Mouse (Mus musculus) forebrain, embryonic 16.5 days (tissue): ENCODE data around the gene Lcp1. TPM values are rescaled to one million over a fixed set of nuclear protein-coding genes. Genes with fewer than 3 reads are reported as not detected.
"Not testable (repeated sequence)": the region's sequence is repeated elsewhere in the genome, so short reads cannot be mapped to it uniquely, and the experiment has no call there.

Source experiments
- ATAC-seq: fragments of 200-750 bp; cut with Nextera tagmentation; 2 replicates; pipeline ENCODE4 v1.8.0; 2017; ENCODE audit warnings: mild to moderate bottlenecking, moderate library complexity
- H3K27ac ChIP-seq: fragments of 300-500 bp; sonication (generic); 2 replicates; pipeline ENCODE4 v1.5.1; 2014; ENCODE audit warnings: low read length, control low read depth
- H3K27me3 ChIP-seq: fragments of 300-500 bp; sonication (generic); replicated peaks from 2 replicates; pipeline ENCODE4 v1.6.1; 2014; ENCODE audit warnings: low read length; ENCODE audit not compliant: control insufficient read depth, insufficient read depth
- H3K36me3 ChIP-seq: fragments of 300-500 bp; sonication (generic); 2 replicates; pipeline ENCODE4 v1.6.1; 2014; ENCODE audit not compliant: control insufficient read depth, insufficient read depth
- H3K4me1 ChIP-seq: fragments of 300-500 bp; sonication (generic); replicated peaks from 2 replicates; pipeline ENCODE4 v1.6.1; 2014; ENCODE audit warnings: low read length; ENCODE audit not compliant: control insufficient read depth, insufficient read depth
- H3K4me2 ChIP-seq: fragments of 300-500 bp; sonication (generic); 2 replicates; pipeline ENCODE4 v1.6.1; 2014; ENCODE audit warnings: mild to moderate bottlenecking, low read length, control low read depth
- H3K4me3 ChIP-seq: fragments of 300-500 bp; sonication (generic); replicated peaks from 2 replicates; pipeline ENCODE4 v1.5.1; 2014; ENCODE audit warnings: mild to moderate bottlenecking, low read length, control low read depth
- H3K9ac ChIP-seq: fragments of 300-500 bp; sonication (generic); replicated peaks from 2 replicates; pipeline ENCODE4 v1.6.1; 2014; ENCODE audit warnings: low read depth, low read length, control low read depth
- H3K9me3 ChIP-seq: fragments of 300-500 bp; sonication (generic); 2 replicates; pipeline ENCODE4 v1.6.1; 2016; ENCODE audit warnings: low read length; ENCODE audit not compliant: control insufficient read depth
- WGBS: fragments of 180-500 bp; shearing (Covaris S2); extraction: QIAGEN DNeasy Blood & Tissue Kit; methylation state at CpG from one replicate; pipeline ENCODE4 v1.1.7; 2014; 5-methylcytosine and 5-hydroxymethylcytosine counted together
- polyA plus RNA-seq: library from polyadenylated mRNA; unstranded; fragments of >200 nt; fragmentation: Nextera tagmentation; extraction: Ambion mirVana; gene quantifications from 2 replicates; pipeline ENCODE4 v1.2.1, GENCODE M21; 2015

The Lcp1 gene
- polyA plus RNA-seq = 11.7 and 14.5 TPM in 2 replicates

DNA sequence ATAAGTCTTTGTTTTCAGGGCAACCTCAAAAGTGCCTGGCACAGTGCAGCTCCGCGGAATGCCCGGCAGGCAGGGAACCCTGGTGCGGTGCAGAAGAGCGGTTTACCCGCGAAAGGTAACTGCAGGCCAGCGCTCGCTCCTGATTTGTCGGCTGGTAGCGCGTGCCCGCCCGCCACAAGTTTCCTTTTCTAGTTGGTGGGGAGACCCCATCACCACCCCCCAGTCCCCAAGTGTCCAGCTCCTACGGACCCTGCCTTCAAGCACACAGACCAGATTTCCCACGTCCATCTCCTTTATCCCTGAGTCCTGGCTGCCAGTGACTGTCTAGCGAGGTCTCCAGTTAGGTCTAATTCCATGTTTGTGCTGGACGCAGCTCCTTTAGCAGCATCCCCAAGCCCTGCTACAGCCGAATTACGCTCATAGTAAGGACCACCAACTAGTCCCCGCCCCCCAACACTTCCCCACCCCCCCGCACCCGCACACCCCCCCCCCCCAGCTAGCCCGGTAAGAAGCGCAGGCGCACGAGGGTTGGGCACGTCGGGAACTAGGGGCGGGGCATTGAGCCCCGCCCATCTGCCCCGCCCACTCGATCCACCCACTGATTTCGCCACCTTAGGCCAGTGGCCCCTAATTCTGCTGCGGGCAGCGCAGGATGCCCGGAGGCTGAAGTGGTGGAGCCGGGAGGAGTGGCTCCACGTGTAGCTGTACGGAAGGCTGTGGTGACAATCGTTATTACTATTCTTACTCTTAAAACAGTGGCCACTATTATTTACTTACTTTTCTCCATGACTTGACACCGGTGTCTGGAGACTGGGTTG, at the start of gene Lcp1, which contains the start of gene Lrrc63:
Gene Lcp1, plus strand, starts transcription at position 601 of the 818 bp plus-strand sequence.
Gene Lrrc63, minus strand, starts transcription at position 381 of the 818 bp plus-strand sequence.
- Histone ChIP-seq H3K4me3 (peak within 1 kb of the TSS; percentile 76), H3K36me3 (no peaks in the 10 kb centered on the region), H3K27ac (peak within 1 kb of the TSS; percentile 23; the same call in 1 of the 2 replicates), H3K27me3 (no peaks in the 10 kb centered on the region), H3K4me2 (peak within 1 kb of the TSS; percentile 90), H3K4me1 (peaks cover 9% of the 10 kb centered on the region), H3K9ac (peak within 1 kb of the TSS; percentile 63), H3K9me3 (no peaks in the 10 kb centered on the region)
- ATAC-seq = peak; percentile 95
- under 1% methylated on average over 42 of the region's 42 CpGs for WGBS

DNA sequence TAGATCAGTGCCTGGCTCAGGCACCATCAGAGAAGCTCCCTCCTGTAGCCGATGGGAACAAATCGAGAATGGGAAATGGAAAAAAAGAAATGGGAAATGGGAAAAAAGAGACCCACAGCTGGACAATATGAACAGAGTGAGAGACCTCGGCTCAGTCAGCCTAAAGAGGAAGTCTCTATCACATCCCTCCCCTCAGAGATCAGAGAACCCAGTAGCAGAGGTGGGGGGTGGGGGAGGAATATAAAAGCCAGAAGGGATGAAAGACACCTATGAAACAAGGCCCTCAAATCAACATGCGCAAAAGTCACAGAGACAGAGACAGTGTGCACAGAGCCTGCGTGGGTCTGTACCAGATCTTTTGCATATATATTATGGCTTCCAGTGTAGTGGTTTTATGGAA, 27.9 kb upstream of the Lcp1 start:
- H3K4me2 ChIP-seq = no peak overlapping the region
- no peak for ATAC-seq
- H3K27ac ChIP-seq = no peak overlapping the region
- no peaks in the 10 kb centered on the region for H3K36me3 ChIP-seq
- H3K4me3 ChIP-seq = no peak overlapping the region
- no peaks in the 10 kb centered on the region for H3K9me3 ChIP-seq
- no peaks in the 10 kb centered on the region for H3K4me1 ChIP-seq
- WGBS = 92% methylated on average over 5 of the region's 5 CpGs
- no peaks in the 10 kb centered on the region for H3K27me3 ChIP-seq
- H3K9ac ChIP-seq = no peak overlapping the region

DNA sequence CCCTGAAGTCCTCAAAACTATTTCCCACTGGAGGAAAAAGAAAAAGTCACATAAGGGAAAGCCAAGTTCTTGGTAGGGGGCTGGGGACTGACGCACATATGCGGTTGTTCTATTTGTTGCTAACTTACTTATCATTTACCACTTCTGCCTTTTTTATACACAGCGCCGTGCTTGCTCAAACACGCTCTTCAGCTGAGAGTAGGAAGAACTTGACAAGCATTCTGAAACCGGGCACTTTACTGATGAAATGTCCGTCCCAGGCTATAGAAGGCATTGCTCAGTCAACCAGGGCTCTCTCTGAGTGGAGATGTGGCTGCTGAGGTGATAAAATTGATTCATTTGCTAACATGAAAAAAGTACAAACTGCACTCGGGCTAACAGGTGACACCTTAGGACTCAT, 9.2 kb upstream of the Lcp1 start:
- Histone ChIP-seq H3K9me3 (no peaks in the 10 kb centered on the region), H3K27me3 (no peaks in the 10 kb centered on the region), H3K4me1 (no peaks in the 10 kb centered on the region), H3K27ac (no peak overlapping the region), H3K4me2 (no peak overlapping the region), H3K36me3 (no peaks in the 10 kb centered on the region), H3K9ac (no peak overlapping the region), H3K4me3 (no peak overlapping the region)
- 87% methylated on average over 8 of the region's 8 CpGs for WGBS
- ATAC-seq = no peak

DNA sequence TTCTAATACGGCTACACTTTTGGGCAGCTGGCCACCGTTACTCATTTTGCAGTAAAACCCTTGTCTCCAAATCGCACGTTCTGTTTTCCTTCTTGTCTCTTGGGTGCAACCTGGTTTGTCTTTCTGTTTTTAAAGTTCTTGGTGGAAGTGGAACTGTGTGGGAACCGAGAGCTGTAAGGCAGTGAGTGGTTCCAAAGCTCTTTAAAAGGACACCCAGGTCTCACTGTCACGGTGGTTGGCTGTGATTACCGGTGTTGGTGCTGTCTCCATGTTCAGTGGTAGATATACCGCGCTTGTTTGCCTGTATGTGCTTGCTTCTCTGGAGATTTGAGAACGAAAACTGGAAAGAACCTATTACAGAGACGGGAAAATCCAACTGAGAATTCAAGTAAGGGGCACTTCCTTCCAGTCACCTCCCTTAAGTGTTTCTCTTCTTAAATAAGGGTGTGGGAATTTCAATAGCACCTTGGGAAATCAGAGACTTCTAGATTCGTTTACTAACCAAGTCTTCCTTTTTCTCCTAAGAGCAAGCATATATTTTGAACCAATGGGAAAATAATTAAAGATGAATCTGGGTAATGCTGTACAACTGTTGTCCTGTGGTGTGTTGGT, 529 bp downstream of the Lcp1 start:
- Histone ChIP-seq H3K27ac (no peak overlapping the region), H3K27me3 (no peaks in the 10 kb centered on the region), H3K9ac (no peak overlapping the region; the same call in 1 of the 2 replicates), H3K9me3 (no peaks in the 10 kb centered on the region), H3K4me2 (peak overlapping the region; percentile 90), H3K36me3 (no peaks in the 10 kb centered on the region), H3K4me1 (peaks cover 9% of the 10 kb centered on the region), H3K4me3 (peak overlapping the region; percentile 76)
- WGBS = 3% methylated on average over 12 of the region's 12 CpGs
- no peak for ATAC-seq

DNA sequence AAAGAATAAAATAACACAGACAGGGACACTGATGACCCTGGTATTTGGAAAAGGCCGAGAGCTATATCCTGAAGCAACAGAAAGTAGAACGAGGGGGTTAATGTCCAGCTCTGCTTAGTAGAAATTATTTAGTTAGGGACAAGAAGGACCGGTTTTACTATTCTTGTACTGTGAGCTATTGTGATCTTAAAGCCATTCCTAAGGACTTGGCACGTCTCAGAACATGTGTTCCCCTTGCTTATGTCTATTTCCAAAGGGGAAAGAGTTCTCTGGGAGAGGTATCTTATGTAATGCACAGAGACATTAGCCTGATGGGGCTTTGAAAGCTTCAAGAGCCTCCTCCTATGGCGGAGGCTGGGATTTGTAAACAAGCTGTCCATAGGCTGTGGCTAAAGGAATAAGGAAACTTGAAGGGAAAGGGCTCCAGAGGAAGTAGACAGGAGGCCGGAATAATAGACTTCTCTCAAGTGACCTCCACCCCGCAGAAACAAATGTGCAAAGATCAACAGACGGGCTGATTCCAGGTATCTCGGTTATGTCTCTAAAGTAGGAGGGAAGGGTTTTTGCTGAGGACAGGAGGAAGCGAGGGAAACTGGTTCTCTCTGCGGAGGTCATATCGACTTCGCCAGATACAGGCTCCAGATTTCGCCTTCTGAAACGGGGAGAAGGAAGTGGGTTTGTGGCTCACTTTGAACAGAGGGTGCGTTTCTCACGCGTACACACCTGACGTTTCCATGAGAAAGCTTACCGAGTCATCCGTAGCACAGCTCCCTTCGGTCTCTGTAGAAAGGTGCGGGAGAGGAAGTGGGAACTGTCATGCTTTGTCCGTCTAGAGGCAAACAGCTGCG, 5.4 kb downstream of the Lcp1 start:
- no peak overlapping the region for H3K9ac ChIP-seq
- H3K4me3 ChIP-seq = no peak overlapping the region
- no peak for ATAC-seq
- peaks cover under 1% of the 10 kb centered on the region; the same call in 1 of the 2 replicates for H3K4me1 ChIP-seq
- WGBS = 83% methylated on average over 25 of the region's 25 CpGs
- H3K27me3 ChIP-seq = no peaks in the 10 kb centered on the region
- no peak overlapping the region for H3K27ac ChIP-seq
- no peak overlapping the region for H3K4me2 ChIP-seq
- no peaks in the 10 kb centered on the region for H3K9me3 ChIP-seq
- H3K36me3 ChIP-seq = no peaks in the 10 kb centered on the region

DNA sequence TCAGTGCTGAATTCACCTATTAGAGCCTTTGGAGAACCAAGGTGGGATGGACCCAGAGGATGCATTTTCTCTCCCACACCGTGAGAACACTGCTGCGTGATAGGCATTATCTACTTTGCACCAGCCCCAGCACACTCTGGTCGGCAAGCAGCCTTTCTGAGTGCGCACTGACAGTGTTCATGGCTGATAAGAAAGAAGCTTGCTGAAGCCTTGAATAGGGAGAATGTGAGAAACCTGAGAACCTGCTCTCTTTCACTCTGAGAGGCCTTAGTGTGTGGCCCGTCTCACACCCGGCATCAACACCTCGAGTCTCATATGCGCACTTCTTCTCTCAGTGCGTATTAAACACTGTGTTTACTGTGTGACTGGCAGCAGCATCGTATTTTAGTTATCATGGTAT, 7.6 kb downstream of the Lcp1 start:
- WGBS = 78% methylated on average over 10 of the region's 10 CpGs
- Histone ChIP-seq H3K4me2 (no peak overlapping the region), H3K4me1 (no peaks in the 10 kb centered on the region), H3K27ac (no peak overlapping the region), H3K9me3 (no peaks in the 10 kb centered on the region), H3K9ac (no peak overlapping the region), H3K36me3 (no peaks in the 10 kb centered on the region), H3K4me3 (no peak overlapping the region), H3K27me3 (no peaks in the 10 kb centered on the region)
- no peak for ATAC-seq

DNA sequence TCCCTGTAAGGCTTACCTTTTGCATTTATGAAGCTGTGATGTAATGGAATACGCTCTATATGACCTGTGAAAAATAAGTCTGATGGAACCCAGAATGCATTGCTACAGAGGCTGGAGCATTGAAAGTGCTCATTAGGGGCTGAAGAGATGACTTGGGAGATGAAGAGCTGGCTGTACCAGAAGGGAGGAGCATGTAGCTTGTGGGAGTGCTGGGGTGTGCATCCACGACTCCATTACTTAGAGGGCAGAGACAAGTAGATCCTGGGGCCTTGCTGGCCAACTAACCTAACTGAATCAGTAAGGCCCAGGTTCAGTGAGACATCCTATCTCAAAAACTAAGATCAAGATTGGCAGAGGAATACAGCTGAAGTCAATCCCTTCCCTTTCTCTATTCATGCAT, 8.3 kb downstream of the Lcp1 start:
- H3K9me3 ChIP-seq = no peaks in the 10 kb centered on the region
- no peak for ATAC-seq

DNA sequence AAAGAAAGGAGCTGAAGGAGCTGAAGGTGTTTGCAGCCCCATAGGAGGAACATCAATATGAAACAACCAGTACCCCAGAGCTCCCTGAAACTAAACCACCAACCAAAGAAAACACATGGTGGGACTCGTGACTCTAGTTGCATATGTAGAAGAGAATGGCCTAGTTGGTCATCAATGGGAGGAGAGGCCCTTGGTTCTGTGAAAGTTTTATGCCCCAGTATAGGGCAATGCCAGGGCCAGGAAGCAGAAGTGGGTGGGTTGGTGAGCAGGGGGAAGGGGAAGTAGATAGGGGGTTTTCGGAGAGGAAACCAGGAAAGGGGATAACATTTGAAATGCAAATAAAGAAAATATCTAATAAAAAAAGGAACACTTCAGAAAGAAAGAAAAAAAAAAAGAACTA, 16.8 kb downstream of the Lcp1 start:
- 97% methylated on average over 2 of the region's 2 CpGs for WGBS
- ATAC-seq, H3K4me3 ChIP-seq, H3K36me3 ChIP-seq, H3K27me3 ChIP-seq, H3K9me3 ChIP-seq, H3K4me1 ChIP-seq, H3K27ac ChIP-seq, H3K9ac ChIP-seq, H3K4me2 ChIP-seq: not testable (repeated sequence)

More for the DNA sequence above, 8.3 kb downstream of the Lcp1 start:
- Histone ChIP-seq H3K36me3 (no peaks in the 10 kb centered on the region), H3K4me2 (no peak overlapping the region), H3K9ac (no peak overlapping the region), H3K27me3 (no peaks in the 10 kb centered on the region), H3K4me3 (no peak overlapping the region), H3K4me1 (no peaks in the 10 kb centered on the region), H3K27ac (no peak overlapping the region)
- 84% methylated on average over 2 of the region's 2 CpGs for WGBS

DNA sequence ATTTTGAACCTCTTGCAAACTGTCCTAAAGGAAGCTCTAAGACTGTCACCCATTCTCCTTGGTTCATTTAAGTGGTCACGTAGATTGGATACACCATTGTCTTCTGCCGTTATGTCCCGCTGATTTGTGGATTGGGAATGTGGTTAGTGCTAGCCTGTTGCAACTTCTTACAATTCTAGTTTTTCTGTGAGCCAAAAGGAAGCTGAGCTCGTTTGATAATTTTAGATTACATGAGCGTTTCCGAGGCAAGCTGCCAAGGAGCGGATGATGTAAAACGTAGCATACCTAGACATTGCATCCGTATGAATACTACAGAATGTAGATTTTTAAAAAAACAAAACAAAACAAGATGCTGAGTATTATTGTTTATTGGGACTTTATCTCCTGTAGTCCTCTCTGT, 17.3 kb downstream of the Lcp1 start:
- WGBS = 70% methylated on average over 9 of the region's 9 CpGs
- H3K27me3 ChIP-seq = no peaks in the 10 kb centered on the region
- no peak overlapping the region for H3K4me2 ChIP-seq
- no peak overlapping the region for H3K9ac ChIP-seq
- no peak overlapping the region for H3K27ac ChIP-seq
- no peaks in the 10 kb centered on the region for H3K36me3 ChIP-seq
- no peaks in the 10 kb centered on the region for H3K4me1 ChIP-seq
- ATAC-seq = no peak
- H3K9me3 ChIP-seq = no peaks in the 10 kb centered on the region
- H3K4me3 ChIP-seq = no peak overlapping the region
